Mouse (Mus musculus) intestine, embryonic 16.5 days (tissue): ENCODE results near the gene Irak3. TPM values are rescaled to one million over a fixed set of nuclear protein-coding genes. Genes with fewer than 3 reads are reported as not detected.
A peak's percentile ranks its signal among the peaks of the same experiment; 100 is the strongest.
"Not testable (repeated sequence)": the region's sequence is repeated elsewhere in the genome, so short reads cannot be mapped to it uniquely, and the experiment has no call there.

Experiments
- ATAC-seq: fragments of 200-750 bp; cut with Nextera tagmentation; 2 replicates; pipeline ENCODE4 v1.8.0; 2017; ENCODE audit warnings: moderate TSS enrichment, moderate library complexity
- H3K27ac ChIP-seq: fragments of 300-500 bp; sonication (generic); 2 replicates; pipeline ENCODE4 v1.5.1; 2014; ENCODE audit warnings: mild to moderate bottlenecking, low read length
- H3K27me3 ChIP-seq: fragments of 300-500 bp; sonication (generic); replicated peaks from 2 replicates; pipeline ENCODE4 v1.6.1; 2014; ENCODE audit warnings: low read length, control low read depth, mixed read lengths; ENCODE audit not compliant: control insufficient read depth, insufficient read depth
- H3K36me3 ChIP-seq: fragments of 300-500 bp; sonication (generic); 2 replicates; pipeline ENCODE4 v1.6.1; 2014; ENCODE audit warnings: low read length, control low read depth; ENCODE audit not compliant: control insufficient read depth, insufficient read depth
- H3K4me1 ChIP-seq: fragments of 300-500 bp; sonication (generic); 2 replicates; pipeline ENCODE4 v1.6.1; 2014; ENCODE audit warnings: low read length, control low read depth, mixed read lengths; ENCODE audit not compliant: control insufficient read depth, insufficient read depth
- H3K4me2 ChIP-seq: fragments of 300-500 bp; sonication (generic); 2 replicates; pipeline ENCODE4 v1.6.1; 2014; ENCODE audit warnings: low read depth, low read length, control low read depth
- H3K4me3 ChIP-seq: fragments of 300-500 bp; sonication (generic); 2 replicates; pipeline ENCODE4 v1.5.1; 2014; ENCODE audit warnings: mild to moderate bottlenecking, low read length
- H3K9ac ChIP-seq: fragments of 300-500 bp; sonication (generic); 2 replicates; pipeline ENCODE4 v1.6.1; 2014; ENCODE audit warnings: low read depth, low read length
- H3K9me3 ChIP-seq: fragments of 300-500 bp; sonication (generic); 2 replicates; pipeline ENCODE4 v1.6.1; 2016; ENCODE audit warnings: low read length, control low read depth; ENCODE audit not compliant: control insufficient read depth
- WGBS: fragments of 180-500 bp; shearing (Covaris S2); extraction: QIAGEN DNeasy Blood & Tissue Kit; methylation state at CpG from one replicate; pipeline ENCODE4 v1.1.7; 2014; 5-methylcytosine and 5-hydroxymethylcytosine counted together
- polyA plus RNA-seq: library from polyadenylated mRNA; unstranded; fragments of >200 nt; fragmentation: Nextera tagmentation; extraction: Ambion mirVana; gene quantifications from 2 replicates; pipeline ENCODE4 v1.2.1, GENCODE M21; 2015

Gene Irak3
- polyA plus RNA-seq, 1 experiment from 2014 or later: 1.1 TPM

- Histone ChIP-seq H3K9me3 (no peaks in the 10 kb centered on the region), H3K27ac (no peak overlapping the region), H3K4me2 (no peak overlapping the region), H3K4me3 (no peak overlapping the region), H3K4me1 (peaks cover 4% of the 10 kb centered on the region), H3K36me3 (peaks cover 6% of the 10 kb centered on the region; the same call in 1 of the 2 replicates), H3K27me3 (no peaks in the 10 kb centered on the region), H3K9ac (no peak overlapping the region)
- 33% methylated on average over 5 of the region's 5 CpGs for WGBS
- no peak for ATAC-seq
These were observed 29.8 kb upstream of the Irak3 start for GRCm38 (mm10) chr10:120231718-120232117.

DNA sequence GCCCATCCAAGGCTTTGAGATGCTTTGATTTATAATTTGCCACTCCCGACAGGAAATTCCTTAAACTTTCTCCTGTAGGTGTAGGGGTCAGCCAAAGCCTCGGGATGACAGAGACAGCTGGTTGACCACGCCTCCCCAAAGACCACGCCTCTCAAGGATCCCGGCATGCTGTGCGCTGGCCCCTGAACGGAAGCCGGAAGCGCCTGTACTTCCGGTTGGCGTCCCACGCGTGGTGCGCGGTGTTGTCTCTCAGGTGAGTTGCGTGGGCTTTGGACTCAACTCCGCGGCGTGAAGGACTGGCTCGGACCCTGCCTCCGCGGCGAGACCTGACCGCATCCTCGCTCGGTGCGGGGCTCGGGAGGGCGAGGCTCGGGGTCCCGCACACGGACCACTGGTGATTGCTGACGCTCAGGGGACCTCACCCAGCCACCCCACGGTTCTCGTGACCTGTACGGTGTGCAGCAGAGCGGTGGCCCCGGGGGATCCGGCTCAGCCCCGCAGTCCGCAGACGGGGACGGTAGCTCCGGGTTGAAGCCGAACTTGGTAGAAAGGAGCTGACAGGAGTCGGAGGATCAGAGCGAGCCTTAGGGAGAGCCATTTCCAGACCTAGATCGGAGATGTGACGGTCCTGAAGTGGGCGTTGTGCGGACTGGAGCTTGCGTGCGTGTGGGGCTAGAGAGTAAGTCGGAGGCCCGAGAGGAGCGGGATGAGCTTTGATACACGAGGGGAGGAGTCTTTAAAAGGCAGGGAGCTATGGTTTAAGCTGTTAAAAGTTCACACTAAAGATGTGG is 25.1 kb upstream of the Irak3 start, which contains the start of gene Llph:
Llph (plus strand) TSS at position 200 of the 791 bp plus-strand sequence.
- H3K4me1 ChIP-seq: peaks cover 9% of the 10 kb centered on the region
- under 1% methylated on average over 57 of the region's 57 CpGs for WGBS
- no peaks in the 10 kb centered on the region for H3K27me3 ChIP-seq
- H3K9me3 ChIP-seq: no peaks in the 10 kb centered on the region
- peak; percentile 95 for ATAC-seq
- H3K36me3 ChIP-seq: peaks cover 6% of the 10 kb centered on the region; the same call in 1 of the 2 replicates
- peak within 1 kb of the TSS; percentile 71 for H3K4me2 ChIP-seq
- peak within 1 kb of the TSS; percentile 68 for H3K27ac ChIP-seq
- peak within 1 kb of the TSS; percentile 88 for H3K9ac ChIP-seq
- H3K4me3 ChIP-seq: peak within 1 kb of the TSS; percentile 91

DNA sequence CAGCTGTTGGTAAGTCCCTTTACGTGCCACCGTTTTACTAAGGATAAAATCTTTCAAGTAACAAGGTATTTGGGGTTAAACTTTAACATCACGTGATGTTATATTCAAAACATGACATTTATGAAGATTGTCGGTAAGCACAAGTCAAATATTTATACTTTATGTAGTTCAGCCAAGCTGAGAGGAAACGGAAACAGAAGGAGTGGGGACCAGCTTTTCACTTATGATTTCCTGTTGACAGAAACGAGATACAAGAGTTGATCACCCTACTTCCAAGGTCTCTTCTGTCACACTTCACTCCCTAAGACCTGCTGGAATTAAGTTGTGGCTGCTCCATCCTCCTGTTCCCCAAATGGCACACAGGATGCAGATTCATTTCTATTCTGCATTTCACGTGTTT is 18.8 kb upstream of the Irak3 start:
- Histone ChIP-seq H3K36me3 (peaks cover 5% of the 10 kb centered on the region; the same call in 1 of the 2 replicates), H3K9ac (no peak overlapping the region), H3K4me1 (no peaks in the 10 kb centered on the region), H3K4me2 (no peak overlapping the region), H3K27me3 (no peaks in the 10 kb centered on the region), H3K27ac (no peak overlapping the region), H3K4me3 (no peak overlapping the region), H3K9me3 (no peaks in the 10 kb centered on the region)
- ATAC-seq: no peak
- WGBS: 55% methylated on average over 7 of the region's 7 CpGs

- Histone ChIP-seq H3K27me3 (no peaks in the 10 kb centered on the region), H3K9ac (no peak overlapping the region), H3K36me3 (peaks cover 5% of the 10 kb centered on the region; the same call in 1 of the 2 replicates), H3K9me3 (no peaks in the 10 kb centered on the region), H3K4me2 (no peak overlapping the region), H3K27ac (no peak overlapping the region), H3K4me1 (no peaks in the 10 kb centered on the region), H3K4me3 (no peak overlapping the region)
- ATAC-seq: peak; percentile 58; the same call in 1 of the 2 replicates
- 73% methylated on average over 14 of the region's 14 CpGs for WGBS
These were observed 17.8 kb upstream of the Irak3 start for GRCm38 (mm10) chr10:120219578-120220359.

GRCm38 (mm10) chr10:120218996-120219395 is 17.1 kb upstream of the Irak3 start:
- ATAC-seq: no peak
- Histone ChIP-seq H3K36me3 (peaks cover 5% of the 10 kb centered on the region; the same call in 1 of the 2 replicates), H3K4me3 (no peak overlapping the region), H3K4me1 (no peaks in the 10 kb centered on the region), H3K9ac (no peak overlapping the region), H3K9me3 (no peaks in the 10 kb centered on the region), H3K27ac (no peak overlapping the region), H3K27me3 (no peaks in the 10 kb centered on the region), H3K4me2 (no peak overlapping the region)
- 89% methylated on average over 10 of the region's 10 CpGs for WGBS

DNA sequence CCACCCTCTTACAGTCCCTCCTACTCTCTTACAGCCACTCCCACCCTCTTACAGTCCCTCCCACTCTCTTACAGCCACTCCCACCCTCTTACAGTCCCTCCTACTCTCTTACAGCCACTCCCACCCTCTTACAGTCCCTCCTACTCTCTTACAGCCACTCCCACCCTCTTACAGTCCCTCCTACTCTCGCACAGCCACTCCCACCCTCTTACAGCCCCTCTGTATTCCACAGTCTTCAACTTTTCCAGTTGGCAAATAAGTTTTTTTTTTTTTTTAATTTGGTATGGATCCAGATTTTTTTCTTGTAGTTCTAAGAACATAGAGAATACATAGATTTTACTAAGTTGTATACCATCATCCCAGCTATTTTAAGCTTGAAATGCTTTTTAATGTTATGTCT is 15.2 kb upstream of the Irak3 start:
- not testable (repeated sequence) for H3K9me3 ChIP-seq, ATAC-seq
- WGBS: 78% methylated on average over 1 of the region's 1 CpGs

DNA sequence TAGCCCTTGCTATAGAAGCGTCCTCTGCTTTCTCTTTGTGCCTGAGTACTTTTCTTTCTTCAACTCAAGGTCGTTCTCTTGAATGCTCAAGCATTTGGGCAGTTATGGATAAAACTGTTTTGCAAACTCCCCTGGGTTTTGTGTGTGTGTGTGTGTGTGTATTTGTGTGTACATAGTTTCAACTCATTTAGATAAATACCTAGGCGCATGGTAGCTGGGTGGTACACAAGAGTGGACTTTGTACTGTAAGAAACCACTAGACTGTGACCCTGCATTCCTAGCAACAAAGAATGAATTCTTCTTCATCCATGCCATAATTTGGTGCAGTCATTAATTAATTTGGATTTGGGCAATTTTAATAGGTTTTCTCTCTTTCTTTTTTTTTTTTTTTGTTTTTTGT is 8.2 kb upstream of the Irak3 start:
- peaks cover 8% of the 10 kb centered on the region; the same call in 1 of the 2 replicates for H3K4me1 ChIP-seq
- 69% methylated on average over 3 of the region's 3 CpGs for WGBS
- H3K27me3 ChIP-seq: no peaks in the 10 kb centered on the region
- 0 out of 2 replicates have a peak, but pooled peaks have one; percentile 19 for ATAC-seq
- H3K27ac ChIP-seq: no peak overlapping the region
- no peak overlapping the region for H3K9ac ChIP-seq
- peak overlapping the region; percentile 96; the same call in 1 of the 2 replicates for H3K4me3 ChIP-seq
- no peaks in the 10 kb centered on the region for H3K36me3 ChIP-seq
- H3K9me3 ChIP-seq: peaks cover 4% of the 10 kb centered on the region; the same call in 1 of the 2 replicates
- peak overlapping the region; percentile 79 for H3K4me2 ChIP-seq

More for the DNA sequence above, 15.2 kb upstream of the Irak3 start:
- H3K36me3 ChIP-seq, H3K4me3 ChIP-seq, H3K27me3 ChIP-seq, H3K4me1 ChIP-seq, H3K9ac ChIP-seq, H3K27ac ChIP-seq, H3K4me2 ChIP-seq: not testable (repeated sequence)

DNA sequence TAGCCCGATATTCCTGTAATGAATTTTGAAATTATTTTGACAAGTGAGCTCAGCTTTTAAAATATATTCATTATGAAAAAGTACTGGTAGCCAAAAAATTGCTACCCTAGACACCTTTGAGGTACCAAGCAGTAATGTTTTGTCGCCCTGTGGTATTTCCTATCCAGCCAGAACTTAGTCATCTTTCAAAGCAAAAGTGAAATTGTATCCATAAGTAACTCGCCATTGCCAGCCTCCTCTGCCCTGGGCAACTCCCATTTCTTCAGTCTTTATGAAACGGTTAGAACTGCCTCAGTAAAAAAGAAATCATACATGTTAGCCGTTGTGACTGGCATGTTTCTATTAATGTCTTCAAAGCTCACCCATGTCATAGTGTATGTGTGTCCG is 7.6 kb upstream of the Irak3 start:
- peaks cover 8% of the 10 kb centered on the region; the same call in 1 of the 2 replicates for H3K4me1 ChIP-seq
- H3K9ac ChIP-seq: peak overlapping the region; percentile 92; the same call in 1 of the 2 replicates
- no peaks in the 10 kb centered on the region for H3K27me3 ChIP-seq
- H3K4me2 ChIP-seq: peak overlapping the region; percentile 79
- H3K9me3 ChIP-seq: peaks cover 4% of the 10 kb centered on the region; the same call in 1 of the 2 replicates
- ATAC-seq: peak; percentile 16; the same call in 1 of the 2 replicates
- WGBS: 56% methylated on average over 6 of the region's 6 CpGs
- no peaks in the 10 kb centered on the region for H3K36me3 ChIP-seq
- H3K4me3 ChIP-seq: peak overlapping the region; percentile 96
- no peak overlapping the region for H3K27ac ChIP-seq
